Mouse (Mus musculus) urinary bladder, adult 18-20 months (tissue): ENCODE data around the gene Tmem254c.
"Not testable (repeated sequence)": the region's sequence is repeated elsewhere in the genome, so short reads cannot be mapped to it uniquely, and the experiment has no call there.

Experiments
- DNase-seq, 2 experiments: peaks; one replicate each; pipeline ENCODE4 v3.0.0; 2022; ENCODE audit warnings: low spot score in 2 of 2, mixed read lengths in 2 of 2

The Tmem254c gene

GRCm38 (mm10) chr14:26067325-26067633 is at the start of gene Tmem254c:
Gene Tmem254c (minus strand): TSS chr14:26067355.
- not testable (repeated sequence) for DNase-seq

GRCm38 (mm10) chr14:26097622-26098021 is 30.5 kb upstream of the Tmem254c start:
- DNase-seq = not testable (repeated sequence)

GRCm38 (mm10) chr14:26081997-26082396 is 14.8 kb upstream of the Tmem254c start, which contains the start of gene Cphx3:
Gene Cphx3 (plus strand): TSS chr14:26082297.
- not testable (repeated sequence) for DNase-seq

- DNase-seq = not testable (repeated sequence)
These were observed 14.1 kb upstream of the Tmem254c start, which contains the start of gene Cphx2 for GRCm38 (mm10) chr14:26081216-26081615. Gene Cphx2 (plus strand): TSS chr14:26081516.

- DNase-seq = not testable (repeated sequence)
These were observed 9.7 kb upstream of the Tmem254c start for GRCm38 (mm10) chr14:26076620-26077390.

- DNase-seq = not testable (repeated sequence)
These were observed 406 bp downstream of the Tmem254c start for GRCm38 (mm10) chr14:26066574-26067324.

GRCm38 (mm10) chr14:26059362-26059761 is 7.8 kb downstream of the Tmem254c start:
- DNase-seq = not testable (repeated sequence)

GRCm38 (mm10) chr14:26058184-26058583 is 9.0 kb downstream of the Tmem254c start:
- not testable (repeated sequence) for DNase-seq

- not testable (repeated sequence) for DNase-seq
These were observed 18.4 kb downstream of the Tmem254c start for GRCm38 (mm10) chr14:26048767-26049166.

GRCm38 (mm10) chr14:26047026-26047425 is 20.1 kb downstream of the Tmem254c start:
- DNase-seq = not testable (repeated sequence)

- not testable (repeated sequence) for DNase-seq
These were observed 22.1 kb downstream of the Tmem254c start for GRCm38 (mm10) chr14:26045007-26045406.

GRCm38 (mm10) chr14:26042611-26043010 is 24.5 kb downstream of the Tmem254c start, which contains the start of gene Gm9780:
Gene Gm9780 (minus strand): TSS chr14:26042711.
- not testable (repeated sequence) for DNase-seq

GRCm38 (mm10) chr14:26035439-26035838 is 31.7 kb downstream of the Tmem254c start:
- DNase-seq = not testable (repeated sequence)

- not testable (repeated sequence) for DNase-seq
These were observed 32.8 kb downstream of the Tmem254c start for GRCm38 (mm10) chr14:26034364-26034763.

GRCm38 (mm10) chr14:26025653-26026052 is 41.5 kb downstream of the Tmem254c start:
- DNase-seq = not testable (repeated sequence)

- not testable (repeated sequence) for DNase-seq
These were observed 44.3 kb downstream of the Tmem254c start for GRCm38 (mm10) chr14:26022831-26023230.

- DNase-seq = not testable (repeated sequence)
These were observed 45.6 kb downstream of the Tmem254c start for GRCm38 (mm10) chr14:26021555-26021954.

GRCm38 (mm10) chr14:26016414-26016813 is 50.7 kb downstream of the Tmem254c start:
- not testable (repeated sequence) for DNase-seq
